Mouse (Mus musculus): ENCODE measurements around the gene Cnnm1.

Cnnm1 gene

GRCm38 (mm10) chr19:43440112-43440737 lies at the start of gene Cnnm1:
Gene Cnnm1, plus strand, starts transcription at chr19:43440436.
- in situ Hi-C loops (cut with MboI, MseI): no loop called here

GRCm38 (mm10) chr19:43396327-43396726 lies 43.9 kb upstream of the Cnnm1 start:
- in situ Hi-C loops (cut with MboI, MseI): no loop called here

GRCm38 (mm10) chr19:43407181-43407580 lies 33.1 kb upstream of the Cnnm1 start:
- in situ Hi-C loops (cut with MboI, MseI): no loop called here

GRCm38 (mm10) chr19:43415565-43415964 lies 24.7 kb upstream of the Cnnm1 start:
- in situ Hi-C loops (cut with MboI, MseI): no loop called here

GRCm38 (mm10) chr19:43420506-43420905 lies 19.7 kb upstream of the Cnnm1 start:
- in situ Hi-C loops (cut with MboI, MseI): no loop called here

GRCm38 (mm10) chr19:43424082-43424481 lies 16.2 kb upstream of the Cnnm1 start:
- in situ Hi-C loops (cut with MboI, MseI): no loop called here

- in situ Hi-C loops (cut with MboI, MseI): no loop called here
These were observed 12.6 kb upstream of the Cnnm1 start for GRCm38 (mm10) chr19:43427446-43428224.

GRCm38 (mm10) chr19:43439246-43439645 lies 990 bp upstream of the Cnnm1 start:
- in situ Hi-C loops (cut with MboI, MseI): loop anchor here (10.0 kb wide), 1 partner anchor 1146 kb away; no protein-coding TSS in a partner anchor

- in situ Hi-C loops (cut with MboI, MseI): no loop called here
These were observed 778 bp downstream of the Cnnm1 start for GRCm38 (mm10) chr19:43440768-43441660.

GRCm38 (mm10) chr19:43441661-43441990 lies 1.4 kb downstream of the Cnnm1 start:
- in situ Hi-C loops (cut with MboI, MseI): no loop called here

GRCm38 (mm10) chr19:43442269-43442668 lies 2.0 kb downstream of the Cnnm1 start:
- in situ Hi-C loops (cut with MboI, MseI): no loop called here

- in situ Hi-C loops (cut with MboI, MseI): no loop called here
These were observed 2.7 kb downstream of the Cnnm1 start for GRCm38 (mm10) chr19:43442906-43443305.

GRCm38 (mm10) chr19:43444636-43445205 lies 4.5 kb downstream of the Cnnm1 start:
- in situ Hi-C loops (cut with MboI, MseI): no loop called here

- in situ Hi-C loops (cut with MboI, MseI): no loop called here
These were observed 11.3 kb downstream of the Cnnm1 start for GRCm38 (mm10) chr19:43451563-43451962.

GRCm38 (mm10) chr19:43452176-43452575 lies 11.9 kb downstream of the Cnnm1 start:
- in situ Hi-C loops (cut with MboI, MseI): no loop called here

- in situ Hi-C loops (cut with MboI, MseI): no loop called here
These were observed 12.8 kb downstream of the Cnnm1 start for GRCm38 (mm10) chr19:43453025-43453424.

- in situ Hi-C loops (cut with MboI, MseI): no loop called here
These were observed 19.7 kb downstream of the Cnnm1 start for GRCm38 (mm10) chr19:43459948-43460347.

- in situ Hi-C loops (cut with MboI, MseI): no loop called here
These were observed 20.2 kb downstream of the Cnnm1 start for GRCm38 (mm10) chr19:43460481-43460880.

GRCm38 (mm10) chr19:43462141-43462540 lies 21.9 kb downstream of the Cnnm1 start:
- in situ Hi-C loops (cut with MboI, MseI): no loop called here

GRCm38 (mm10) chr19:43463546-43464293 lies 23.5 kb downstream of the Cnnm1 start:
- in situ Hi-C loops (cut with MboI, MseI): no loop called here

GRCm38 (mm10) chr19:43464294-43464687 lies 24.1 kb downstream of the Cnnm1 start:
- in situ Hi-C loops (cut with MboI, MseI): no loop called here
